Mouse (Mus musculus): ENCODE results near the gene Glp2r.

GRCm38 (mm10) chr11:67656811-67657210 lies 114.1 kb downstream of the Glp2r start:
- TF ChIP-seq POLR2A (IDR thresholded peaks at IDR 0.05; ENCODE audit: low read depth, low read length) (no peak), CTCF (IDR thresholded peaks at IDR 0.05; ENCODE audit: borderline replicate concordance, insufficient read depth, low read length) (no peak)
